Mouse (Mus musculus) cerebellum, adult 18-20 months (tissue): Measurements from ENCODE around the gene Hnrnpa1.
"Not testable (repeated sequence)": the region's sequence is repeated elsewhere in the genome, so short reads cannot be mapped to it uniquely, and the experiment has no call there.

ENCODE experiments used
- DNase-seq, 2 experiments: peaks; one replicate each; pipeline ENCODE4 v3.0.0; 2021

Hnrnpa1 gene

DNA sequence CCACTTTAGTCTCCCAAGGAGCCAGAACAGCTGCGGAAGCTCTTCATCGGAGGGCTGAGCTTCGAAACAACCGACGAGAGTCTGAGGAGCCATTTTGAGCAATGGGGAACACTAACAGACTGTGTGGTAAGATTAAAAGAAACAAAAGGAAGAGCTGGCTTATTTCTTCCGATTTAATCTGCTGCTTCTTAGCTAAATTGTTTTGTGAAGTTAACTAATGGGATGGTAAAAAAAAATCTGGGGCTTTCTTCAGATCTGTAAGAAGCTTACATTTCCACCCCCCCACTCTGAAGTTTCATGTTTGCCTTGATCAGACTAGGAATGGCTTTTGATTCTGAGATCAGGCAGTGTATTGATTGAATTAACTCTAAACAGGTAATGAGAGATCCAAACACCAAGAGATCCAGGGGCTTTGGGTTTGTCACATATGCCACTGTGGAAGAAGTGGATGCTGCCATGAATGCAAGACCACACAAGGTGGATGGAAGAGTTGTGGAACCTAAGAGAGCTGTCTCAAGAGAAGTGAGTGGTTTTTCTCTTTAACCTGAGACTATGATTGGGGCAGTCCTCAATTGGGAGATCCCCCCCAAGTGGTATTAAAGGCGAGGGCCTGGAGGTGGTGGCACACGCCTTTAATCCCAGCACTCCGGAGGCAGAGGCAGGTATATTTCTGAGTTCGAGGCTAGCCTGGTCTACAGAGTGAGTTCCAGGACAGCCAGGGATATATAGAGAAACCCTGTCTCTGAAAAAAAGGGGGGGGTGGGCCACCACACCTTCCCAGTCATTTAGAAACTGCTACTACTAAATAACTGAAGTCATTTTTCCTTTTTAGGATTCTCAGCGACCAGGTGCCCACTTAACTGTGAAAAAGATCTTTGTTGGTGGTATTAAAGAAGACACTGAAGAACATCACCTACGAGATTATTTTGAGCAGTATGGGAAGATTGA lies 1.1 kb downstream of the Hnrnpa1 start:
- not testable (repeated sequence) for DNase-seq

DNA sequence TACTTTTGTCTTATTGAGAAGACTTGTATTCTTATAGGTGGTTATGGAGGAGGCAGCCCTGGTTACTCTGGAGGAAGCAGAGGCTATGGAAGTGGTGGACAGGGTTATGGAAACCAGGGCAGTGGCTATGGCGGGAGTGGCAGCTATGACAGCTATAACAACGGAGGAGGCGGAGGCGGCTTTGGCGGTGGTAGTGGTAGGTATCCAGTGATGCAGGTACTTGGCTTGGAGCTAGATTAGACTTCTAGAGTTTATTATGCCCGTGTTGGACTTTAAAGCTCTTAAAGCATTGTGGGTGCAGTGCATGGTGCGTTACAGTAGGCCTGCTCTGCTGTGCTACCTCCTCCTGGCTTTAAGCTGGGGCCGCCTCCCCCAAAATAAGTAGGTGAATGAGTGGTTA lies 2.7 kb downstream of the Hnrnpa1 start:
- no peak for DNase-seq

DNA sequence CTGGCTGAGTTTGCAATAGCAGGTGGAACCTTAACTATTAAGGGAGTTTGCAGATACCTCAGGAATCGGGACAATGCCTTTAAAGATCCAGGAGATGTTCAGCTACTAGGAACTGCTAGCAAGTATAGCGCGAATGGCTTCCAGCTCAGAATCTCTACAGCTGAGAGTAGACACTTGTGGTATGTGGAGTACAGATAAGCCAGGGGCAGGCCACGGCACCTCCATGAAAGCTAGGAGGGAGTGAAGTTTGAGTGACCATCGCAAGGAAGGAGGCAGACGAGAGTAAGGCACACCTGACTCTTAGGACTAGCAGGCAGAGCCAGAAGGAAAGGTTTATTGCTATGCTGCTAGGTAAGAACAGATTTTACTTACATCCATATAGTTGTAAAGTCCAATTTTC lies 5.4 kb downstream of the Hnrnpa1 start:
- DNase-seq: no peak

DNA sequence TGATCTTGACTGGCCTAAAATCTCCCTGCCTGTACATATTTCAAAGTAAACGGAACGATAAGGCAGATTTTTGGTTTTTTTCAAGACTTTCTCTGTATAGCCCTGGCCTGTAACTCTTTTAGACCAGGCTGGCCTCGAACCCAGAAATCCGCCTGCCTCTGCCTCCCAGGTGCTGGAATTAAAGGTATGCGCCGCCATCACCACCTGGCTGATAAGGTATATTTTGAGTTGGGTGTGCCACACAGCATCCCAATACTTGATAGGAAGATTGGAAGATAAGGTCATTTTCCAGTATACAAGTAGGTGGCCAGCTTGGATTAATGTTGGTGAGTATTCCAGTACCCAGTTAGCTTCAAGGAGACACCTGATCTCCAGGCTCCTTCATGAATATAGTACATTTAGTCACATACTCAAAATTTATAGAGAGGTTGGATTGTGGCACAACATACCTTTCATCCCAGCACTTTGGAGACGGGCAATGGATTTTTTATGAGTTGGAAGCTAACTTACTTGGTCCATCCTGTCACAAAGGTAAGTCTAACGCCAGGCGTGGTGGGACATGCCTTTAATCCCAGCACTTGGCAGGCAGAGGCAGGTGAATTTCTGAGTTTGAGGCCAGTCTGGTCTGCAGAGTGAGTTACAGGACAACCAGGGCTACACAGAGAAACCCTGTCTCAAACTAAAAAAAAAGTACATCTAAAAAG lies 7.0 kb downstream of the Hnrnpa1 start:
- no peak for DNase-seq

DNA sequence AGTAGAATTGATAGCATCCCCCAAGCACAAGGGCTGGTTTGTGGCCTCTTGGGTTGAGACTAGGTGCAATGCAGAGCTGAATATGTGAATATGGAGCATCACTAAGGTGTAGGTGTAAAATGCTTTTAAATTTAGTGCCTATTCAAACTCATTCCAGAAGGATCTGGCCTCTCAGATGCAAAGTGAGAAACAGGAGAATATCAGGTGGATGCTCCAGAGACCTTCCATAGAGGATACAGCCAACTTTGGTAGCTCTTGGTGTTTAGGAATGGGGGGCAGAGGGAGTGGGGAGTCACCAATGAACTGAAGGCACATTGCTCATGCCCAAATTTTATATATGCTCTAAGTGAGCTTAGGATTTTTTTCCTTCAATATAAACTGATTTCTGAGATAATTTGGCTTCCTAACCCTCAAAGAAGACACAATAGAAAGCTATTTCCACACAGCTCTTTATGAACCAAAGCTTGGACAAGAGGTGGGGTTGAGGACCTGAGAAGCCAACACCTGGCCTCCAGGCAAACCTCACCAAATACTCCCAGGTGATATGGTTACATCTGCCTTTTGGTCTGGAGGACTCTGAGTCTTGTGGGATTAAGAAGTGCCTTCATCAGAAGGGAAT lies 7.7 kb downstream of the Hnrnpa1 start:
- no peak for DNase-seq

DNA sequence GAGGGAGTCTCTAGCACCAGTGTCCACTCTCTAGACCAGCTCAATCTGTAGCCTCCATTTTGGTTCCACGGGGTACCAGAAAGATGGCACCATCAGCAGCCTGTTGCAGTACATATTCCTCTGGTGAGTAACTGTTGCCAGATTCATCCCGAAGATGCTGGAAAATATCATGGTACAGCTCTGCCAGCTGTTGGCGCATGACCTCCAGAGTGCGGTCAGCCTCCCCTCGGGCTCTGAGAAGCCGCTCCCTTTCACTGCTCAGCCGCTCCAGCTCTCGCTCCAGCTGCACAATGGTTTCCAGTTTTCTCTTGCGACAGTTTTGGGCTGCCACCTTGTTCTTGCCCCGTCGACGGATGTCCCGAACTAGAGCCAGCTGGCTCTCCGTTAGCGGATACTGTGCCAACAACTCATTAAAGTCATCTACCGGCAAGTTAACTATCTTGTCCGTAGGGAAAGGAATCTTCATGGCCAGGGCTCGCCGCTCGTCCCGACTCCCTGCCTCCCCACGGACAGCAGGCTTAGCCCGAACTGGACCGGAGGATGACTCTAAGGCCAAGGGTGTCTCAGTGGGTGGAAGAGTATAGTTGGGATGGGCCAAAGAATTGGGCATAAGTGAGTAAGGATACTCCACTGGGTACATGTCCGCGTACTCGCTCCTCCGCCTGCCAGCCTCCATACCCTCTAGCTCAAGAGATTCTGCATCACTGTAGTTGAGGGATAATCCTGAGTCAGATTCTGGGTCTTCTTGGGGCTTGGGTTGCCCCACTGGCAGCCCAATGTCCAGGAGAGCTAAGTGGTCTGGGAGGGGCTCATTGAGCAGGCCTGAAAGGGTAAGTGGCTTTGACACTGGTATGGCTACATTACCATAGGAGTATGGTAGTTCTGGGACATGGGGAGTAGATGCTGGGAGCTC lies 8.4 kb downstream of the Hnrnpa1 start:
- DNase-seq: no peak

DNA sequence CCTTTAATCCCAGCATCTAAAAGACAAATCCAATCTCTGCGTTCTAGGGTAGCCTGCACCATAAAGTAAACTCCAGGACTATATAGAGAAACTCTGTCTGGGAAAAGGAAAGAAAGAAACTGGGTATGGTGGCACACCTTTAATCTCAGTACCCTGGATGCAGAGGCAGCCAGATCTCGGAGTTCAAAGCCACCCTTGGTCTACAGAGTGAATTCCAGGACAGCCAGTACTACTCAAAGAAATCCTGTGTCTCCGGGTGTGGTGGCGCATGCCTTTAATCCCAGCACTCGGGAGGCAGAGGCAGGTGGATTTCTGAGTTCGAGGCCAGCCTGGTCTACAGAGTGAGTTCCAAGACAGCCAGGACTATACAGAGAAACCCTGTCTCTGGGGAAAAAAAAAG lies 9.3 kb downstream of the Hnrnpa1 start:
- not testable (repeated sequence) for DNase-seq

DNA sequence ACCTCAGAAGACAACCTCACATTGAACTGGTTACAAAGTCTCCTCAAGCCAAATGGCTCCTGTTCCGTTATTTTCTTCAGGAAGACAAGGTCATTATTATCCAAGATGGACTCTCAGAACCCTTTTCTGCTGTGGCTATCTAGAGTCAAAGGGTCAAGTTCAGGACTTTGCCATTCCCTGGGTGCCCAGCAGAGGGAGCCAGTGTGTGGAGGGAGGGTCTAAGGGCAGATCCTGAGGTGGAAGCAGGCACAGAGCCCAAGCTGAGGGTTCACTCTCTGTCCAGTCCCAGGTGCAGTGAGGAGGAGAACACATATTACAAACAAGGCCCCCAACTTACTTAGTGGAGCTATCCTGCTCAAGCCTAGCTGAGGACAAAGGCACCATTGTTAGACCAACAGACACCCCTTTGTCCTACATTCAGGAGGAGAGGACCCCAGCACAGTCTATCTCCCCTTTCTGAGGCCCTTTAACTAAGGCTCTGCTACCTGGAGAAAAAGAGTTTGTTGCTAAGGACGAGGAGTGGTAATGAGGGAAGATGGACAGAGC lies 10.0 kb downstream of the Hnrnpa1 start:
- DNase-seq: peak; percentile 51 to 55

DNA sequence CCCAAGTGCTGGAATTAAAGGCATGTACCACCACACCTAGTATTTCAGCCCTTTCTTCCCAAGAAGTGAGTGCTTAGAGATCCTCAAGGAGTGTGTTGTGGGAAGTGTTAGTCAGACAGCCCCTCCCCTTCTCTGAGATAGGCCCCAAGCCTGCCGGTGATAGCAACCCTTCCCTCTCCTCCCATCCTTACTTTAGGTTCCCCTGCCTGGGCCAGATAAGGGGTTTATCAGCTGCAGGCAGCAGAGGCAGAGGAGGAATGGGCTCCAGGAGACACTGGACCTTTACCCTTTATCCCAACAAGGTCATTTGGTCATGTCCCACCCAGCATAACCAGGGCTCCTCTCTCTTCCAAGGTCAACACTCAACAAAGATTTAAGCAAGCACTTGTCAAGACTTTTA lies 11.4 kb downstream of the Hnrnpa1 start:
- DNase-seq: no peak

DNA sequence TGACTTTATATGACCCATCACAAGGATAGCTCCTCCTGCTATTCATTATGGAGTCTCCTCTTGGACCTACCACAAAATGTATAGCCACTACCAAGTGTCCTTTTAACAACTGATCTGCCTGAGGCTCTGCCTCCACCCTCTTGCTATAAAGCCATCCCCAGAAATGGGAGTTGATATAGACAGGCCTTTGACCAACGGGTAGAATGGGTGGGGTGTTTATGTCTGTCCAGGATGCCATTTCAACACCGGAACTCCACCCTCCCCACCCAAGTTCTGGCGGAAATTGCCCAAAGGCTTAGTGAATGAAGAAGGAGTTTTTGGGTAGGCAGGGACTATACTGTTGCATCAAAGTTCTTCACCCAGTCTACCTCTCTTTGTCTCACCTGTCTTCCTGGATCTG lies 12.4 kb downstream of the Hnrnpa1 start:
- DNase-seq: no peak

DNA sequence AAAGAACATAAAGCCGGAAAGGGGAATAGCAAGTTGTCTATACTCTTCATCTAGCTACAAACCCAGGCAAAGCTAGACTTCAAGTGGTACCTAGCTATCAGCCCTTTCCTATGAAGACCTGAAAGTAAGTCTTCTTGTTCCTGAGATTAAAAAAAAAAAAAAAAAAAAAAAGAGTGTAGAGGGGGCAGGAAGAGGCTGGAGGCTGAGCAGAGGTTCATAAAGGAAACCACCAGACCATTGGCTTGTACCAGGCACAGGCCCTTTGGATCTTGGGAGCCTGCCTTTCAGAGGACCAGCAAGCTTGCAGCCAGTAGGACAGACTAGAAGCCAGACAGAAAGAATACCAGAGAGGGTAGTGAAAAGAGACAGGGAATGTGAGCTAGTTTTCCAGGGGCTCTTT lies 13.1 kb downstream of the Hnrnpa1 start:
- no peak for DNase-seq

DNA sequence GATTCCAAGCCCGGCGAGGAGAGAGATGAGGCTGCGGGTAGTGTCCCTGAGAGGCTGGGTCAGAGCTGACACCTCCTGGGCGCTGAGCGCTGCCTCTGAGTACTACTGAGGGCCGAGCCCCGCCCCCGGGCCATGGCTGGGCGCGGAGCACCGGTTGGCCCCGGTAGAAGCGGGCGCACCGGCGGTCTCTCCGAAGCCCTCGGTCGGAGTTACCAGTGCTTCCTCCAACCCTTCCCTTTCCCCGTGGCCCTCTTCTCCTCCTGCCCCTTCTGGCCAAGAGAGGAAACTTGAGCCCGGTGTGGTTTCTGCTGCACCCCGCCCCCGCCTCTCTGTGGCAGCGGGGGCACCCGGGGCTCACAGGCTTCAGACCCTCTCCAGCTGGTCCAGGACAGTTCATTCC lies 14.9 kb downstream of the Hnrnpa1 start:
- no peak for DNase-seq

DNA sequence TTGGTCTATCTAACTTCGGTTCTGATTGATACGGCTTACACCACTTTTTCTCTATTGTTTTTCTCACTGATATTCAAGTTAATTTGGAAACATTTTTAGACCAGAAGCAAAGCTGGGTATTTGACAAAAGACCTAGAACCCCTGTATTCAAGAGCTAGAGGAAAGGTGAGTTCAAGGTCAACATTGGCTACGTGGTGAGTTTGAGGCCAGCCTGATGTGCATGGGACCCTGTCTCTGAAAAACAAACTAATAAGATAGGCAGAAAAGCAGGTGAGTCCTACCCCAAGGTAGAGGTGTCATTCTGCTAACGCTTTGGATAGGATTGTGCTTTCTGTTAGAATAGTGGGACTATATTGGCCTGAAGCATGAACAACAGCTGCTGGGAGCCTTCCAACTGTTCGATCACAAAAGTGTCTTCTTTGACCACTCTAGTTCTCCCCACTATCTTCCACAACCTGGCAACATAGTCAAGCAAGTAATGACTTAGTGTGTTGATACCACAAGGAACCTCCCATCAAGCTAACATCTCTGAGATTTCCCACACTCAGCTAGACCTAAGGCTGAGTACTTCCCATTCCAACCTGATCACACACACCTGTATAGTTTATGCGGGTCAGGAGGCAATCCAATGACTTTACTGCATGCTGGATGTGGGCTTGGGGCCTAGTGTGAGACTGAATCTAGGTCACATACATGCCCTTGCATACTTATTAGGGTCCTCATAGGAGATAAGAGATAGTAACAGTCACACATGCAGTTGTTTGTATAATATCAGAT lies 16.2 kb downstream of the Hnrnpa1 start:
- DNase-seq: no peak

DNA sequence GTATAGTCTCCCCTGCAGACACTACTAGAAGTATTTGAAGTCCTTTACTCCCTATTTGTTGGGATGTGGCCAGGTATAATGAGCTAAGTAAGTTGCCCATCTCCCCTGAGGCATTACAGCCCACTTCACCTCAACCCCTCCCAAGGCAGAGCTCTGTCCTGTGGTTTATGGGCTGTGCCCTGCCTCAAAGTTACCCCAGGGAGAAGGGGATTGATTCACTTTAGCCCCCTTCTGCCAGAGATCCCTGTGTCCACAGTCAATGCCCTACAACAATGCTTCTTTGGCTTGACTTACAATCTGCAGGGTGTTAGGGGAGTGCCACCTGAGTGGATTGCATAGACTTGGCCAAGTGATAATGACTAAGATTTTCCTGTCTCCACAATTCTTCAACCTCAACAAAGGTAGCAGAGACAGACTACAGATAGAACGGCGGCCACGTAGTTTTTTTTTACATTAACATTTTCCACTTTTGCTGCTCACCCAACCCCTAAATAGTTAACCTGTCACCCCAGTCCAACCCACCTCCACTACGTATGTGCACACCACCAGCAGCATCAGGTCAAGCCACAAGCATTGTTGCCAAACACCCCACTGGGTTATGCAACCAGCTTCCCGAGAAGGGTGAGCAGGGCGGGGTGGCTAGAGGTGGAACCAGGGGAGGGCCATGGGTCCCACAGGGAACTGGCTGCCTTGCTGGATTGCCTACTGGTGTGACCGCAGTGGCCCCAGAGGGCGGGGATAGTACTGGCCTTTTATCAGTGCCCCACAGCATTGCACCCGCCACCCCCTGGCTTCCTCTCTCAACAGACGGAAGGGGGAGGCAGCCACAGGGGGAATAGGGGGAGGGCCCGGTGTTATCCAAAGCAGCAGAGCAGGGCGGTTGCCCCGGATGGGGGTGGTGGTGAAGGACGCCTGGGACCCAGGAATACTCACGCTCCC lies 17.8 kb downstream of the Hnrnpa1 start, which contains the start of gene Nfe2:
Gene Nfe2, minus strand, starts transcription at position 614 of the 939 bp plus-strand sequence.
- DNase-seq: no peak

DNA sequence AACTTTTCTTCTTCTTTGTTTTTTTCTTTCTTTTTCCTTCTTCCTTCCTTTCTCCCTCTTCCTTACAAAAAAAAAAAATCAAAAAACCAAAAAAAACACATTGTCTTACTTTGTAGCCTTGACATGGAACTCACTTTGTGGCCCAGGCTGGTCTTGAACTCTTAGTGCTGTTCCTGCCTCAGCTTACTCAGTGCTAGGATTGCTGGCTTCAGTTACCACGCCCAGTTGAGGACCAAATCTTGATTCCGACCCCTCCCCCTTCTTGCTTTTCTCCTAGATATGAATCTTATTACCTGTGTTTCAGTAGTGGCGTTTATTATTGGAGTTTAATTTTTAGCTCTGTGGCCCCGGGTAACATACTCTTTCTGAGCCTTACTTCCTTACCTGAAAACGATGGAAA lies 18.9 kb downstream of the Hnrnpa1 start:
- no peak for DNase-seq

DNA sequence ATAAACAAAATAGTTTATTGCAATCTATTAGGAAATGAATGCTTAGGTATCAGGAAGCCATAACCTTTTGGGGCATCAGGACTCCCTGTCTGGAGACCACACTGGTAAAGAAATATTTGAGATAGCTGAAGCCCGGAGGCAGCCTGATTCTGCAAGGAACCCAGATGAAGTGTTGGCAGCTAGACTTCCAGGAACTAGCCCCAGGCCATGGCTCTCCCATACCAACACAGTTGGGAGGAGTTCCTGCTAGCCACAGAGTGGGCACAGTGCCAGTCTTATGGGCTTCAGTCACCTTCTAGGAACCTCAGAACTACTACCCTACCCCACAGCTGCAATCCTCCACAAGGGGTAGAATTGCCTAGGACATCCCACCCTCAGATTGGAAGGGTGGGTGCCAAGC lies 19.8 kb downstream of the Hnrnpa1 start:
- no peak for DNase-seq

DNA sequence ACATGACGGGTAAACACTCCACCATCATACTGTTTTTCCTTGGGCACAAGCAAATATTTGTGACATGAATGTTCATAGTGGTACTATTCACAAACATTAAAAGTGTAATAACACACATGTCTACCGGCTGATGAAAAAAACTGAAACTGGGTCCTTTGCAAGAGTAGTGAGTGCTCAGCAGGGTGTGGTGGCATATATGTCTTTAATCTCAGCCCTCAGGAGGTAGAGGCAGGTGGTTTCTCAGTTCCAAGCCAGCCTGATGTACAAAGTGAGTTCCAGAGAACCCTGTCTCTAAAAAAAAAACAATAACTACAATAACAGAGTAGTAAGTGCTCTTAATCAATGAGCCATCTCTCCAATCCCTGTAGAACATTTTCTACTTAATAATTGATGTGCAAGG lies 24.6 kb downstream of the Hnrnpa1 start:
- no peak for DNase-seq

DNA sequence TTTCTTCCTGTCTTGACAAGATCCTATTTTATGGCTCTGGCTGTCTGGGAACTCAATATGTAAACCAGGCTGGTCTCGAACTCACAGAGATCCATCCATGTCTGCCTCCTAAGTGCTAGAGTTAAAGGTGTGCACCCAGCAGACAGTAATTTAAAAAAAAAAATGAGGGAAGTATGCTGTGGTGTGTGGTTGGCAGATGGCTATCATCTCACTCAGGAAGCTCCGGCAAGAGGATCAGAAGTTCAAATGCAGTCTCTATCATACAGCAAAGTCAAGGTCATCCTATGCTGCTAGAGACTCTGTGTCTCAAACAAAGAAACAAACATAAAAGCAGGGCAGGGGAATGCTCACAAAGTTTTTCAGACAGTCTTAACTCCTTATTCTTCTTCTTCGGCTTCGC lies 28.7 kb downstream of the Hnrnpa1 start:
- DNase-seq: no peak

DNA sequence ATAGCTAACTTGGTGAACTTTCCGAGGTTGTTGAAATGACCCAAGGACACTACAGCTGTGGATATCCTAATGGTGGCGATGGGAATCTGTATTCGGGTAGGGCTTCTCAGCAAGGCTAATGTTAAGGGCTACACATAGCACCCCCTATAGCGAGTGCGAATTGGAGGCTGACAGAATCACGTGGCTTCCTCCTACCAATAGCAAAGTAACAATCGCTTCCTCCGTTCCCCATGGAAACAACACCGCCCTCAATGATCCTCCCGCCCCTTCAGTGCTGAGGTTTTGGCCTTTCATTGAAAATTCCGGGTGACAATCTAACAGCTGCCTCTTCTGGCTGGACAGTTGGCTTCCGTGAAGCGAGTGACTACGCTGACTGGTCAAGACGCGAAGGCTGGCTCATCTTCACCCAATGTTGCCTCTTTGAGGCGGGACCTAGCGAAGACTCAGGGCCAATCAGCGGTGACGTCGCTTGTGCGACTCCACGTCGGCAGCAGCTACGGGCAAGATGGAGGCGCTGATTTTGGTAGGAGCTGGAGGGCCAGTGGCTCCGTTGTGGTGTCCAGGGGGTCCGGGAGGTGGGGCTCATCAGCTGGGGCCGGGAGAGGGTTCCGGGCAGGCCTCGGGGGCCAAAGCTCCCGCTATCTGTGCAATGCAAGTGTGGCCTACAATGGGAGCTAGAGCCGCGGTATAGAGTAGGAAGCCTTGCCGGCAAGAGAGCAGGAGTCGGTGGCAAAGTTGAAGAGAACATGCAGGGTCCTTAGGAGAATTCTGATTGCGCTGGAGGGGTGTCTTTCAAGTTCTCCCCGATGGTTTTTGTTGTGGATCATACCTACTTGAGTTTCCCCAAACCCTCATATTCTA lies 32.4 kb downstream of the Hnrnpa1 start, which contains the start of gene Copz1:
Gene Copz1, plus strand, starts transcription at position 296 of the 861 bp plus-strand sequence.
- peak; percentile 94 to 99 for DNase-seq
